In genomic region chr2:181455899-181456298, GRCm38 (mm10) we compare ENCODE assay signal across 22 mouse cellular contexts. TPM values are rescaled to one million over a fixed set of nuclear protein-coding genes. Genes with fewer than 3 reads are reported as not detected.
A peak's percentile ranks its signal among the peaks of the same experiment; 100 is the strongest.
DNase-seq lines count a peak whose midpoint lies in the region; ATAC-seq and TF ChIP-seq lines count a peak whose summit lies in the region.
"Had no signal": no experiment of that assay in that cellular context is flagged by ENCODE, and none has a peak within 500 bp of the region (broad histone marks: within the 10 kb centered on the region; RNA-seq: fewer than 3 reads in every experiment).

No protein-coding gene starts in this region.

- DNase-seq in heart, adult 2 months, result no peak
- DNase-seq in lung, embryonic 14.5 days, result peak; percentile 80
- DNase-seq in lung, adult 2 months, result no peak
- peak; percentile 62 for DNase-seq in kidney, postnatal 14 days
- DNase-seq in left cerebral cortex, postnatal 10 days (ENCODE audit: extremely low spot score in 1 of 2, low spot score in 2 of 2), result no peak
- DNase-seq in forebrain, embryonic 14.5 days (ENCODE audit: low spot score), result no peak
- DNase-seq: gastrocnemius, postnatal 14 days; liver, postnatal 0 days; right cerebral cortex, postnatal 25 days; thymus, adult 18-20 months had no signal

- TF ChIP-seq CTCF in heart, adult 2 months (IDR thresholded peaks at IDR 0.05), result no peak
- TF ChIP-seq CTCF in lung, embryonic 14.5 days (IDR thresholded peaks at IDR 0.05; ENCODE audit: low read depth), result no peak
- no peak for TF ChIP-seq CTCF in lung, adult 2 months (IDR thresholded peaks at IDR 0.05; ENCODE audit: insufficient read depth, low read length)

- 42% methylated on average over 2 of the region's 2 CpGs for WGBS in heart, adult 2 months
- WGBS in heart, embryonic 11.5 days (ENCODE audit: insufficient replicate concordance), result 71% methylated on average over 2 of the region's 2 CpGs
- 56% methylated on average over 2 of the region's 2 CpGs for WGBS in lung, embryonic 14.5 days
- WGBS in lung, adult 2 months, result 58% methylated on average over 2 of the region's 2 CpGs
- 79% methylated on average over 2 of the region's 2 CpGs for WGBS in forebrain, embryonic 14.5 days

- H3K4me2 ChIP-seq in heart, embryonic 11.5 days, result no peak overlapping the region
- H3K4me2 ChIP-seq in lung, embryonic 14.5 days, result no peak overlapping the region
- H3K4me2 ChIP-seq in forebrain, embryonic 14.5 days (ENCODE audit: low read length), result no peak overlapping the region
- H3K4me2 ChIP-seq: heart, embryonic 13.5 days; limb, embryonic 12.5 days had no signal

- H3K27ac ChIP-seq in heart, adult 2 months, result peak overlapping the region; percentile 10
- no peak overlapping the region for H3K27ac ChIP-seq in heart, embryonic 11.5 days (ENCODE audit: low read depth, low read length)
- H3K27ac ChIP-seq in lung, embryonic 14.5 days (ENCODE audit: low read depth), result no peak overlapping the region
- no peak overlapping the region for H3K27ac ChIP-seq in forebrain, embryonic 14.5 days (ENCODE audit: low read depth, low read length)
- H3K27ac ChIP-seq: embryonic facial prominence, embryonic 10.5 days; heart, embryonic 13.5 days; limb, embryonic 12.5 days had no signal

- intact Hi-C loops in heart, adult 2 months (cut with DNase I), result no loop called here
- intact Hi-C loops in left cerebral cortex, postnatal 10 days (cut with DNase I), result loop anchor here (5.0 kb wide), 1 partner anchor 34 kb away; no protein-coding TSS in a partner anchor

- no peak overlapping the region for H3K4me3 ChIP-seq in heart, adult 2 months
- no peak overlapping the region for H3K4me3 ChIP-seq in heart, embryonic 11.5 days (ENCODE audit: low read depth, low read length)
- H3K4me3 ChIP-seq in lung, embryonic 14.5 days (ENCODE audit: low read depth, low read length), result no peak overlapping the region
- H3K4me3 ChIP-seq in lung, adult 2 months (replicated peaks; ENCODE audit: extremely low read depth, low read depth, low read length), result no peak overlapping the region
- no peak overlapping the region for H3K4me3 ChIP-seq in forebrain, embryonic 14.5 days (ENCODE audit: low read depth, low read length)
- H3K4me3 ChIP-seq: embryonic facial prominence, embryonic 10.5 days; erythroblast, embryonic 14.5 days; heart, embryonic 13.5 days; limb, embryonic 12.5 days; megakaryocyte, embryonic 14.5 days had no signal

- H3K36me3 ChIP-seq in heart, adult 2 months (ENCODE audit: control insufficient read depth, insufficient read depth, low read length), result peaks cover 6% of the 10 kb centered on the region; the same call in 1 of the 2 replicates
- H3K36me3 ChIP-seq in heart, embryonic 11.5 days (ENCODE audit: control insufficient read depth, insufficient read depth, low read length), result no peaks in the 10 kb centered on the region
- H3K36me3 ChIP-seq in lung, embryonic 14.5 days (ENCODE audit: insufficient read depth), result no peaks in the 10 kb centered on the region
- H3K36me3 ChIP-seq in forebrain, embryonic 14.5 days (ENCODE audit: control insufficient read depth, insufficient read depth, low read length), result no peaks in the 10 kb centered on the region
- H3K36me3 ChIP-seq: embryonic facial prominence, embryonic 10.5 days; limb, embryonic 12.5 days had no signal

- no peaks in the 10 kb centered on the region for H3K27me3 ChIP-seq in heart, adult 2 months (ENCODE audit: control insufficient read depth, insufficient read depth, low read length)
- no peaks in the 10 kb centered on the region for H3K27me3 ChIP-seq in heart, embryonic 11.5 days (ENCODE audit: control insufficient read depth, insufficient read depth, low read length)
- H3K27me3 ChIP-seq in lung, embryonic 14.5 days (ENCODE audit: insufficient read depth, low read length), result peaks cover 10% of the 10 kb centered on the region; the same call in 1 of the 2 replicates
- H3K27me3 ChIP-seq in forebrain, embryonic 14.5 days (replicated peaks; ENCODE audit: control insufficient read depth, insufficient read depth, low read length), result peaks cover 23% of the 10 kb centered on the region
- H3K27me3 ChIP-seq: heart, embryonic 13.5 days had no signal

- no peak for ATAC-seq in heart, embryonic 11.5 days (replicated peaks; ENCODE audit: insufficient number of reproducible peaks, low FRiP score, low TSS enrichment)
- no peak for ATAC-seq in lung, embryonic 14.5 days (ENCODE audit: insufficient read depth)
- no peak for ATAC-seq in forebrain, embryonic 14.5 days
- ATAC-seq: liver, postnatal 0 days had no signal

- no peak for TF ChIP-seq EP300 in heart, adult 2 months (IDR thresholded peaks at IDR 0.05; ENCODE audit: insufficient read depth, low read depth, low read length)

- no peak overlapping the region for H3K9ac ChIP-seq in heart, adult 2 months (ENCODE audit: low read depth, low read length)
- H3K9ac ChIP-seq in heart, embryonic 11.5 days (ENCODE audit: low read depth, low read length), result no peak overlapping the region
- no peak overlapping the region for H3K9ac ChIP-seq in lung, embryonic 14.5 days
- no peak overlapping the region for H3K9ac ChIP-seq in forebrain, embryonic 14.5 days (ENCODE audit: low read length)
- H3K9ac ChIP-seq: heart, embryonic 13.5 days; limb, embryonic 12.5 days; liver, postnatal 0 days had no signal

- TF ChIP-seq POLR2A in heart, adult 2 months (IDR thresholded peaks at IDR 0.05; ENCODE audit: insufficient read depth, low read depth, low read length), result no peak
- TF ChIP-seq POLR2A in lung, adult 2 months (IDR thresholded peaks at IDR 0.05; ENCODE audit: borderline replicate concordance, extremely low read depth, low read depth, low read length), result no peak

- H3K9me3 ChIP-seq in heart, embryonic 11.5 days (replicated peaks; ENCODE audit: control insufficient read depth, low read length), result no peaks in the 10 kb centered on the region
- H3K9me3 ChIP-seq in lung, embryonic 14.5 days (ENCODE audit: low read depth, low read length), result no peaks in the 10 kb centered on the region
- no peaks in the 10 kb centered on the region for H3K9me3 ChIP-seq in forebrain, embryonic 14.5 days (replicated peaks; ENCODE audit: control insufficient read depth, low read length)
- H3K9me3 ChIP-seq: embryonic facial prominence, embryonic 10.5 days; limb, embryonic 12.5 days had no signal

- H3K4me1 ChIP-seq in heart, adult 2 months (ENCODE audit: control insufficient read depth, insufficient read depth, low read length), result peaks cover 6% of the 10 kb centered on the region
- H3K4me1 ChIP-seq in heart, embryonic 11.5 days (ENCODE audit: control insufficient read depth, insufficient read depth, low read length), result peaks cover 8% of the 10 kb centered on the region
- peaks cover 4% of the 10 kb centered on the region; the same call in 1 of the 2 replicates for H3K4me1 ChIP-seq in lung, embryonic 14.5 days (ENCODE audit: insufficient read depth)
- peaks cover 5% of the 10 kb centered on the region; the same call in 1 of the 2 replicates for H3K4me1 ChIP-seq in lung, adult 2 months (ENCODE audit: control insufficient read depth, insufficient read depth, low read length)
- H3K4me1 ChIP-seq in forebrain, embryonic 14.5 days (ENCODE audit: control insufficient read depth, insufficient read depth, low read length), result peaks cover 4% of the 10 kb centered on the region; the same call in 1 of the 2 replicates

- H3K79me2 ChIP-seq in heart, adult 2 months (replicated peaks; ENCODE audit: control insufficient read depth, insufficient read depth, low read length), result peaks cover 5% of the 10 kb centered on the region

RNA-seq across cellular contexts. Expression of gene Zbtb46, which starts 3.3 kb away (rescaled TPM):
- total RNA-seq in heart, adult 2 months (2021), result 10 to 100 TPM; 10.7 to 13.2 TPM
- 8.3 and 14.9 TPM in 2 replicates for polyA plus RNA-seq in heart, adult 2 months (2012; rRNA removed)
- polyA plus RNA-seq in heart, embryonic 11.5 days (2014; fragmentation: Nextera tagmentation; extraction: Ambion mirVana), result 10.3 and 10.5 TPM in 2 replicates
- 14.6 and 15.6 TPM in 2 replicates for polyA plus RNA-seq in lung, embryonic 14.5 days (2014; fragmentation: Nextera tagmentation; extraction: Ambion mirVana)
- polyA plus RNA-seq in lung, adult 2 months (2012; rRNA removed), result 14.7 and 17.0 TPM in 2 replicates
- total RNA-seq in left cerebral cortex, postnatal 10 days (2021), result 10 to 100 TPM; 17.1 to 19.9 TPM
- 7.6 and 8.6 TPM in 2 replicates for polyA plus RNA-seq in forebrain, embryonic 14.5 days (2014; fragmentation: Nextera tagmentation; extraction: Ambion mirVana)

RNA-seq across cellular contexts. Expression of gene Abhd16b, which starts 37.1 kb away (rescaled TPM):
- not detected for total RNA-seq in heart, adult 2 months (2021)
- not detected in 2 replicates for polyA plus RNA-seq in heart, adult 2 months (2012; rRNA removed)
- polyA plus RNA-seq in heart, embryonic 11.5 days (2014; fragmentation: Nextera tagmentation; extraction: Ambion mirVana), result 0.43 and 0.65 TPM in 2 replicates
- 0.13 and 0.24 TPM in 2 replicates for polyA plus RNA-seq in lung, embryonic 14.5 days (2014; fragmentation: Nextera tagmentation; extraction: Ambion mirVana)
- polyA plus RNA-seq in lung, adult 2 months (2012; rRNA removed), result not detected in 2 replicates
- total RNA-seq in left cerebral cortex, postnatal 10 days (2021), result not detected
- not detected in 2 replicates for polyA plus RNA-seq in forebrain, embryonic 14.5 days (2014; fragmentation: Nextera tagmentation; extraction: Ambion mirVana)
- total RNA-seq: adrenal gland, postnatal 36 days; gastrocnemius, postnatal 14 days; hematopoietic stem cell, adult 5-6 weeks; layer of hippocampus, adult 18-20 months; left cerebral cortex, adult 18-20 months; midbrain, postnatal 0 days had no signal
- polyA plus RNA-seq: erythroblast, embryonic 14.5 days; limb, embryonic 12.5 days; midbrain, postnatal 0 days; neural tube, embryonic 11.5 days had no signal

RNA-seq across cellular contexts. Expression of gene Tpd52l2, which starts 41.0 kb away (rescaled TPM):
- 10 to 100 TPM; 56.8 to 58.7 TPM for total RNA-seq in heart, adult 2 months (2021)
- polyA plus RNA-seq in heart, adult 2 months (2012; rRNA removed), result 61.1 and 93.6 TPM in 2 replicates
- 119 and 128 TPM in 2 replicates for polyA plus RNA-seq in heart, embryonic 11.5 days (2014; fragmentation: Nextera tagmentation; extraction: Ambion mirVana)
- polyA plus RNA-seq in lung, embryonic 14.5 days (2014; fragmentation: Nextera tagmentation; extraction: Ambion mirVana), result 160 and 165 TPM in 2 replicates
- 44.8 and 47.3 TPM in 2 replicates for polyA plus RNA-seq in lung, adult 2 months (2012; rRNA removed)
- 10 to 100 TPM; 75.5 to 77.2 TPM for total RNA-seq in left cerebral cortex, postnatal 10 days (2021)
- 143 and 151 TPM in 2 replicates for polyA plus RNA-seq in forebrain, embryonic 14.5 days (2014; fragmentation: Nextera tagmentation; extraction: Ambion mirVana)

Comparison
In these comparisons a context has a peak if more than half of its experiments do, and no peak if none do; other contexts are left out.
1. DNase-seq: peak in lung, embryonic 14.5 days (single experiment) and kidney, postnatal 14 days (single experiment); none in heart, adult 2 months (0 of 2), lung, adult 2 months (single experiment), left cerebral cortex, postnatal 10 days (0 of 2) and forebrain, embryonic 14.5 days (single experiment).